Mouse (Mus musculus) right cerebral cortex, postnatal 36 days (tissue): ENCODE data around the gene Tectb.
"Not testable (repeated sequence)": the region's sequence is repeated elsewhere in the genome, so short reads cannot be mapped to it uniquely, and the experiment has no call there.

Experiments used
- DNase-seq, 2 experiments: peaks; one replicate each; pipeline ENCODE4 v3.0.0; 2022; ENCODE audit warnings: low spot score in 2 of 2, mixed read lengths in 1 of 2

The Tectb gene

GRCm38 (mm10) chr19:55165954-55166353, 14.6 kb upstream of the Tectb start:
- DNase-seq: no peak

GRCm38 (mm10) chr19:55166741-55167140, 13.8 kb upstream of the Tectb start:
- no peak for DNase-seq

GRCm38 (mm10) chr19:55167741-55168140, 12.8 kb upstream of the Tectb start:
- no peak for DNase-seq

- no peak for DNase-seq
Observed at GRCm38 (mm10) chr19:55168360-55168759, 12.2 kb upstream of the Tectb start.

- DNase-seq: not testable (repeated sequence)
Observed at GRCm38 (mm10) chr19:55169236-55169729, 11.2 kb upstream of the Tectb start.

- no peak for DNase-seq
Observed at GRCm38 (mm10) chr19:55170399-55170798, 10.1 kb upstream of the Tectb start.

GRCm38 (mm10) chr19:55171585-55171984, 8.9 kb upstream of the Tectb start:
- no peak for DNase-seq

- peak in 1 of 2 experiments; percentile 25 for DNase-seq
Observed at GRCm38 (mm10) chr19:55177143-55177542, 3.4 kb upstream of the Tectb start.

- no peak for DNase-seq
Observed at GRCm38 (mm10) chr19:55184442-55184841, 3.9 kb downstream of the Tectb start.

- DNase-seq: no peak
Observed at GRCm38 (mm10) chr19:55185074-55185473, 4.5 kb downstream of the Tectb start.

- no peak for DNase-seq
Observed at GRCm38 (mm10) chr19:55185651-55186050, 5.1 kb downstream of the Tectb start.

- DNase-seq: no peak
Observed at GRCm38 (mm10) chr19:55190065-55190464, 9.5 kb downstream of the Tectb start.

GRCm38 (mm10) chr19:55191596-55191995, 11.1 kb downstream of the Tectb start:
- DNase-seq: no peak

- DNase-seq: no peak
Observed at GRCm38 (mm10) chr19:55192254-55192945, 11.9 kb downstream of the Tectb start.

GRCm38 (mm10) chr19:55193717-55194394, 13.3 kb downstream of the Tectb start:
- no peak for DNase-seq

- DNase-seq: no peak
Observed at GRCm38 (mm10) chr19:55194520-55195170, 14.1 kb downstream of the Tectb start.

- no peak for DNase-seq
Observed at GRCm38 (mm10) chr19:55195574-55195973, 15.0 kb downstream of the Tectb start.

- no peak for DNase-seq
Observed at GRCm38 (mm10) chr19:55198303-55198702, 17.8 kb downstream of the Tectb start.

GRCm38 (mm10) chr19:55206482-55207138, 26.1 kb downstream of the Tectb start:
- DNase-seq: peak in 1 of 2 experiments; percentile 14

GRCm38 (mm10) chr19:55207205-55207604, 26.7 kb downstream of the Tectb start:
- no peak for DNase-seq

GRCm38 (mm10) chr19:55207746-55208538, 27.4 kb downstream of the Tectb start:
- DNase-seq: no peak
